Mouse (Mus musculus): ENCODE data around the gene Olfr577. TPM values are rescaled to one million over a fixed set of nuclear protein-coding genes. Genes with fewer than 3 reads are reported as not detected.

Gene Olfr577
- polyA plus RNA-seq (2014; fragmentation: Nextera tagmentation; extraction: Ambion mirVana): not detected in 2 replicates

DNA sequence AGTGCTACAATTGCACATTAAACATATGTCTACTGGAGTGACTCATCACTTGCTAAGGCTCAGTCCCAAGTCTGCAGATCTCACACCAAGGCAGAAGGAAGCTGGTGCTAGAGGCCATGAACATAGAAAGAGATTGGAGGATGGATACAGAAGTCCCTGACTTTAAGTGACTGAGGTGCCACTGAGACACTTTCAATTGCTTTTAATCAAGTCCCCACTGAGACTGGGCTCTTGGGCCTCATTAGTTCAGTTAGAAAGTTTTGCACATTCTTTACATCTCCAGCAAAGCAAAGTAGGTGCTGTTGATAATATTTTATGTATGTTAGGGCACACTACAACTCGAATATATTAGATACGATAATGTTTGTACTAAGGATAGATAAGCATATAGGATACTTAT is at the start of gene Olfr577:
Gene Olfr577 (minus strand): TSS at position 101 of the 400 bp plus-strand sequence.
- H3K36me3 ChIP-seq (ENCODE audit: control insufficient read depth, insufficient read depth, low read length): no peaks in the 10 kb centered on the region
- no peak within 1 kb of the TSS for H3K4me2 ChIP-seq (ENCODE audit: low read length)
- H3K27ac ChIP-seq (ENCODE audit: low read depth): no peak within 1 kb of the TSS
- no peaks in the 10 kb centered on the region for H3K4me1 ChIP-seq (replicated peaks; ENCODE audit: control insufficient read depth, insufficient read depth, low read length)
- no peak within 1 kb of the TSS for H3K4me3 ChIP-seq (ENCODE audit: low read depth, low read length)
- H3K9me3 ChIP-seq (ENCODE audit: control insufficient read depth, low read length): no peaks in the 10 kb centered on the region
- no peak for ATAC-seq (replicated peaks; ENCODE audit: low FRiP score, low TSS enrichment, low read depth)
- H3K9ac ChIP-seq (ENCODE audit: low read length): no peak within 1 kb of the TSS
- no peaks in the 10 kb centered on the region for H3K27me3 ChIP-seq (replicated peaks; ENCODE audit: control insufficient read depth, insufficient read depth, low read length)
- 88% methylated on average over 2 of the region's 2 CpGs for WGBS
- DNase-seq (ENCODE audit: low spot score): no peak

DNA sequence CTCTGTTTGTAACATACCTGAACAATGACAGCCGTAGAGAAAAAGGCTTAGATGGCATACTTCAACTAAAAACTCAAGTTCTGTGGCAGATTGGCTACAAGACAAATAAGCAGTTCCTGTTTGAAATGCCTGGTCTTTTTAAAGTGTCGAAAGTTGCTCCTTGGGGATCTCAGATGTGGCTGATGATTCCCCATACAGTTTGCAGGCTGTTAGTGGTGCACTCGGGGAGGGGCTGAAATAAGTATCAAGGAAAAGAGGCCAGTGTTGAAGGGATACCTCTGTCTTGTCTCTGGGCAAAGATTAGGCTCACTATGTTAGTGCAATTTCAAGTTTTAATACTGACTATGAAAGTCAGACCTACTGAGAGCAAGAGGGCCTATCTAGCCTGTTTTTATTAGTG is 13.5 kb upstream of the Olfr577 start, which contains the start of gene Olfr578:
Gene Olfr578 (minus strand): TSS at position 101 of the 400 bp plus-strand sequence.
- DNase-seq (ENCODE audit: low spot score) (no peak), ATAC-seq (replicated peaks; ENCODE audit: low FRiP score, low TSS enrichment, low read depth) (no peak)
- Histone ChIP-seq H3K27me3 (replicated peaks; ENCODE audit: control insufficient read depth, insufficient read depth, low read length) (no peaks in the 10 kb centered on the region), H3K4me1 (replicated peaks; ENCODE audit: control insufficient read depth, insufficient read depth, low read length) (no peaks in the 10 kb centered on the region), H3K9ac (ENCODE audit: low read length) (no peak within 1 kb of the TSS), H3K4me3 (ENCODE audit: low read depth, low read length) (no peak within 1 kb of the TSS), H3K36me3 (ENCODE audit: control insufficient read depth, insufficient read depth, low read length) (no peaks in the 10 kb centered on the region), H3K27ac (ENCODE audit: low read depth) (no peak within 1 kb of the TSS), H3K9me3 (ENCODE audit: control insufficient read depth, low read length) (no peaks in the 10 kb centered on the region), H3K4me2 (ENCODE audit: low read length) (no peak within 1 kb of the TSS)
- WGBS: 58% methylated on average over 3 of the region's 3 CpGs

DNA sequence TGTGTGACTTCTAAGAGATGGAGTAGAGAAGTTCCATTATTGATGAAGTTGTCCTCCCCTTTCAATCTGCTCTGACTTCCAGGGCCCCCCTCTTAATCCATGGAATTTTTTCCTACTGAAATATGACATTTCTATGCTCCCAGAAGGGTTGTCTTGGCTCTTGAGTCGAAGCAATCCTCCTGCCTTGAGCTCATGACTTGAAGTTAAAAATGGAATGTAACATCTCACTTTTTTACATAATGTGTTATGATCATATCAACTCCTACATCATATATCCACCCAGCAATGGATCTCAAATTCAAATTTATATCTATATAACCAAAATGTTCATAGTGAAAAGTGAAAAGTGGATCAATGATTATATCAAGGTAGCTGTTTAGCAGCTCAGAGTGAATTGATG is 1.3 kb downstream of the Olfr577 start:
- ATAC-seq (replicated peaks; ENCODE audit: low FRiP score, low TSS enrichment, low read depth) (no peak), DNase-seq (ENCODE audit: low spot score) (no peak)
- no peaks in the 10 kb centered on the region for H3K9me3 ChIP-seq (ENCODE audit: control insufficient read depth, low read length)
- no peak overlapping the region for H3K4me2 ChIP-seq (ENCODE audit: low read length)
- H3K27ac ChIP-seq (ENCODE audit: low read depth): no peak overlapping the region
- no peak overlapping the region for H3K9ac ChIP-seq (ENCODE audit: low read length)
- no peaks in the 10 kb centered on the region for H3K4me1 ChIP-seq (replicated peaks; ENCODE audit: control insufficient read depth, insufficient read depth, low read length)
- WGBS: 57% methylated on average over 1 of the region's 1 CpGs
- H3K4me3 ChIP-seq (ENCODE audit: low read depth, low read length): no peak overlapping the region
- H3K36me3 ChIP-seq (ENCODE audit: control insufficient read depth, insufficient read depth, low read length): no peaks in the 10 kb centered on the region
- H3K27me3 ChIP-seq (replicated peaks; ENCODE audit: control insufficient read depth, insufficient read depth, low read length): no peaks in the 10 kb centered on the region

DNA sequence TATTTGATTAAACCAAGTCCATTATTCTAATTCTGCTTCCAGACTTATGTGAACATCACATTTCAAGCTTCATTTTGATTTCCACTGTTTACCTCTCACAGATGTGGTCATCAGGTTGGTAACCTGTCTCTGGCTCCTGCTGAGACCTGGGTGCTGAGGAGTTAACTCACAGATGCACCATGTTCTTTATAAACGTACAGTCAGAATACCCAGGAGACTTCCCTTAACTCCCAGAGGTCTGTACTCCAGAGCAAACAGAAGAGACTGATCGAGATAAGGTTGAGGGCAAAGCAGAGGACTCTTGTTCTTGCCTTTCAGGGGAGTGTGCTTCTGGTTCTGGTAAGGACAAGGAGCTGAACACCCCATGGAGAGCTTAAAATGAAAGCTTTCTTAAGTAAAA is 13.4 kb downstream of the Olfr577 start, which contains the start of gene Olfr576:
Gene Olfr576 (plus strand): TSS at position 301 of the 400 bp plus-strand sequence.
- no peak within 1 kb of the TSS for H3K27ac ChIP-seq (ENCODE audit: low read depth)
- no peak within 1 kb of the TSS for H3K4me3 ChIP-seq (ENCODE audit: low read depth, low read length)
- no peak within 1 kb of the TSS for H3K4me2 ChIP-seq (ENCODE audit: low read length)
- no peaks in the 10 kb centered on the region for H3K36me3 ChIP-seq (ENCODE audit: control insufficient read depth, insufficient read depth, low read length)
- H3K9ac ChIP-seq (ENCODE audit: low read length): no peak within 1 kb of the TSS
- no peaks in the 10 kb centered on the region for H3K9me3 ChIP-seq (ENCODE audit: control insufficient read depth, low read length)
- H3K27me3 ChIP-seq (replicated peaks; ENCODE audit: control insufficient read depth, insufficient read depth, low read length): no peaks in the 10 kb centered on the region
- DNase-seq (ENCODE audit: low spot score) (no peak), ATAC-seq (replicated peaks; ENCODE audit: low FRiP score, low TSS enrichment, low read depth) (no peak)
- no peaks in the 10 kb centered on the region for H3K4me1 ChIP-seq (replicated peaks; ENCODE audit: control insufficient read depth, insufficient read depth, low read length)
- 25% methylated on average over 2 of the region's 2 CpGs for WGBS

DNA sequence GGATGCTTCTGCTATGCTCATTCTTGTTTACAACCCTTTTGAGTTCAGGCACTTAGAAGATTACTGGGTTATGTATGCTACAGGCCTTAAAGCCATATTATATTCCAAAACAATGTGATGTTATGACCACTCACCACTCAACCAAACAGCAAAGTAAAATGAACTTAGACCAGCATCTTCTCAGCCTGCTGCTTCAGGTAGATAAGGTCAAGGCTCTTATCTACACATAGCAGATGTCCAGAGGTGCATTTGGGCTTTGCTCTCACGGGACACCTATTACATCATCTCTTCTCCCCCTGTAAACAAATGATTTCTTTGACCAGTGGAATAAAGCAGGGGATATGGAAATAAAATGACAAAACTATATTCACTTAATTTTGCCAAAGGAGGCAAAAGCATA is 17.1 kb downstream of the Olfr577 start, which contains the start of gene Olfr575:
Gene Olfr575 (minus strand): TSS at position 183 of the 400 bp plus-strand sequence.
- no peak within 1 kb of the TSS for H3K4me3 ChIP-seq (ENCODE audit: low read depth, low read length)
- no peak for ATAC-seq (replicated peaks; ENCODE audit: low FRiP score, low TSS enrichment, low read depth)
- no peak for DNase-seq (ENCODE audit: low spot score)
- no peaks in the 10 kb centered on the region for H3K4me1 ChIP-seq (replicated peaks; ENCODE audit: control insufficient read depth, insufficient read depth, low read length)
- no peak within 1 kb of the TSS for H3K27ac ChIP-seq (ENCODE audit: low read depth)
- no peaks in the 10 kb centered on the region for H3K9me3 ChIP-seq (ENCODE audit: control insufficient read depth, low read length)
- H3K27me3 ChIP-seq (replicated peaks; ENCODE audit: control insufficient read depth, insufficient read depth, low read length): no peaks in the 10 kb centered on the region
- no peaks in the 10 kb centered on the region for H3K36me3 ChIP-seq (ENCODE audit: control insufficient read depth, insufficient read depth, low read length)
- H3K4me2 ChIP-seq (ENCODE audit: low read length): no peak within 1 kb of the TSS
- 47% methylated on average over 1 of the region's 1 CpGs for WGBS
- H3K9ac ChIP-seq (ENCODE audit: low read length): no peak within 1 kb of the TSS

DNA sequence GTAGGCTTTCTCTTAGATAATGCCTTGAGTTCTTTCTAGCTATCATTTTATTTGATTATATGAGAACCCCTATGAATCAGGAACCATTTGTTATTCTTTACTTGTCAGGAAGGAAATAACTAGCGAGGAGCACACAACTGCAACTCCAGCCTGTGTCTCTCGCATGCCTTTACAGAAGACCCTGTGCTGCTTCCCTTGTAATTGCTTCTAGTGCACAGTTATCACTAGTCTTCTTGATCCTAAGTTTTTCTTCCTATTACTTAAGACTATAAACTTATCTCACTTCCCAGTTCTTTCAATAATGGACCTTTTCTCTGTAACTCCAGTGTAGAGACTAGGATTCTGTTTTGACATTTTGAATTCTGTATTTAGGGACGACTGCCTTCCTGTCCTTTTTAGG is 17.6 kb downstream of the Olfr577 start:
- ATAC-seq (replicated peaks; ENCODE audit: low FRiP score, low TSS enrichment, low read depth) (no peak), DNase-seq (ENCODE audit: low spot score) (no peak)
- 57% methylated on average over 3 of the region's 3 CpGs for WGBS
- Histone ChIP-seq H3K9ac (ENCODE audit: low read length) (no peak overlapping the region), H3K27ac (ENCODE audit: low read depth) (no peak overlapping the region), H3K4me2 (ENCODE audit: low read length) (no peak overlapping the region), H3K27me3 (replicated peaks; ENCODE audit: control insufficient read depth, insufficient read depth, low read length) (no peaks in the 10 kb centered on the region), H3K9me3 (ENCODE audit: control insufficient read depth, low read length) (no peaks in the 10 kb centered on the region), H3K36me3 (ENCODE audit: control insufficient read depth, insufficient read depth, low read length) (no peaks in the 10 kb centered on the region), H3K4me1 (replicated peaks; ENCODE audit: control insufficient read depth, insufficient read depth, low read length) (no peaks in the 10 kb centered on the region), H3K4me3 (ENCODE audit: low read depth, low read length) (no peak overlapping the region)

DNA sequence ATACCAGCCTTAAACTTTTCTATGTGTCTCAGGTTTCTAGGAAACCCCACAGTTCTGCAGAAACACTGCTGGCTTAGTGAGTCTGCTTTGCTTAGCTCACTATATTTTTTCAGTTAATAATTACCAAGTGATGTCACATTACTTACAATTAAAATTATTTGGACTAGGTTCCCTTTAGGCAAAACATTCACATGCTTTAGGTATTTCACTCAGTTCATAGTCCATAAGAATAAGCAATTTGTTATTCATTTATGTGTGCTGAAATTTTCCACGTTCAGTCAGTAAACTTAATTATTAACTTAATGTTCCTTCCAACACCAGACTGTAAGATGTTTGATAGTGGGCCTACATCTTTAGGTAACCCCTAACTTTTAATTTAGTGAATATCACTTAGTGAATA is 25.0 kb downstream of the Olfr577 start:
- DNase-seq (ENCODE audit: low spot score) (no peak), ATAC-seq (replicated peaks; ENCODE audit: low FRiP score, low TSS enrichment, low read depth) (no peak)
- no peak overlapping the region for H3K27ac ChIP-seq (ENCODE audit: low read depth)
- H3K27me3 ChIP-seq (replicated peaks; ENCODE audit: control insufficient read depth, insufficient read depth, low read length): no peaks in the 10 kb centered on the region
- 63% methylated on average over 1 of the region's 1 CpGs for WGBS
- H3K9me3 ChIP-seq (ENCODE audit: control insufficient read depth, low read length): no peaks in the 10 kb centered on the region
- H3K9ac ChIP-seq (ENCODE audit: low read length): no peak overlapping the region
- no peak overlapping the region for H3K4me2 ChIP-seq (ENCODE audit: low read length)
- H3K4me3 ChIP-seq (ENCODE audit: low read depth, low read length): no peak overlapping the region
- no peaks in the 10 kb centered on the region for H3K36me3 ChIP-seq (ENCODE audit: control insufficient read depth, insufficient read depth, low read length)
- no peaks in the 10 kb centered on the region for H3K4me1 ChIP-seq (replicated peaks; ENCODE audit: control insufficient read depth, insufficient read depth, low read length)

DNA sequence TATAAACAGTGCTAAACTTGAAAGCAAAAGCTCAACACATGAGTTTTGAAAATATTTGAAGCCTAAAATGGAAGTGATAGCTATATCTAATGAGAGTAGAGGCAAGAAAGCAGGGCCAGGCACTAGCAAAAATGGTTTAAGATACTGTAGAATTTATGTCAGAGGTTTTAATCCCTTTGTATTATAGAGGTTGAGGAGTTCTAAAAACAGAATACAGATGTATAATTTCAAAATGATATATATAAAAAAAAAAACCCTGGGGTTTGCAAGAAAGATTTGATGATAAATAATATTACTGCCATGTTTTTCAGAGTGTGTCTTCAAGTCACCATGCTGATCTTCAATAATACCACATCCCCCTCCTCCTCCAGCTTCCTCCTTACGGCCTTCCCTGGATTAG is 27.6 kb downstream of the Olfr577 start, which contains the start of gene Olfr574:
Gene Olfr574 (plus strand): TSS at position 301 of the 400 bp plus-strand sequence.
- no peak for DNase-seq (ENCODE audit: low spot score)
- Histone ChIP-seq H3K27ac (ENCODE audit: low read depth) (no peak within 1 kb of the TSS), H3K9me3 (ENCODE audit: control insufficient read depth, low read length) (no peaks in the 10 kb centered on the region), H3K27me3 (replicated peaks; ENCODE audit: control insufficient read depth, insufficient read depth, low read length) (no peaks in the 10 kb centered on the region), H3K36me3 (ENCODE audit: control insufficient read depth, insufficient read depth, low read length) (no peaks in the 10 kb centered on the region), H3K4me2 (ENCODE audit: low read length) (no peak within 1 kb of the TSS), H3K9ac (ENCODE audit: low read length) (no peak within 1 kb of the TSS), H3K4me1 (replicated peaks; ENCODE audit: control insufficient read depth, insufficient read depth, low read length) (no peaks in the 10 kb centered on the region), H3K4me3 (ENCODE audit: low read depth, low read length) (no peak within 1 kb of the TSS)
- 92% methylated on average over 1 of the region's 1 CpGs for WGBS
- ATAC-seq (replicated peaks; ENCODE audit: low FRiP score, low TSS enrichment, low read depth): no peak

DNA sequence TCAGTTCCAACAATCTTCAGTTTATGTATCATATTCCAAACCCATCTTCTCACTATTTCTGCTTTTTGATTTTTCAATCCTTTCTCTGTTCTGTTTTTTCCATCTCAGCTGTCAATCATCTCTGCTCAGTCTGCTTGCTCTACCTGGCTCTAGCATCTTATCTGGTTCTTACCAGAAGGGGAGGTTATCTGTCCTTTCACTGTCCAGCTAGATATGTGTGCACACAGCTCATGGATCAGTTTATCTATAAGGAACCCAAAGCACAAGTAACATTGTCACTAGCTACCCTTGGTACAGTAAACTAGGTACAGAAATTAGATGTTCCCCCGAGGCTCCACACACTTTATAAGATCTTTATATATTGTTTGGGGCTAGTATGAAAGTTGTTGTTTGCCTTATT is 32.3 kb downstream of the Olfr577 start:
- ATAC-seq (replicated peaks; ENCODE audit: low FRiP score, low TSS enrichment, low read depth) (no peak), DNase-seq (ENCODE audit: low spot score) (no peak)
- H3K4me1 ChIP-seq (replicated peaks; ENCODE audit: control insufficient read depth, insufficient read depth, low read length): no peaks in the 10 kb centered on the region
- no peak overlapping the region for H3K27ac ChIP-seq (ENCODE audit: low read depth)
- 90% methylated on average over 1 of the region's 1 CpGs for WGBS
- H3K4me2 ChIP-seq (ENCODE audit: low read length): no peak overlapping the region
- H3K27me3 ChIP-seq (replicated peaks; ENCODE audit: control insufficient read depth, insufficient read depth, low read length): no peaks in the 10 kb centered on the region
- H3K9ac ChIP-seq (ENCODE audit: low read length): no peak overlapping the region
- H3K36me3 ChIP-seq (ENCODE audit: control insufficient read depth, insufficient read depth, low read length): no peaks in the 10 kb centered on the region
- H3K9me3 ChIP-seq (ENCODE audit: control insufficient read depth, low read length): no peaks in the 10 kb centered on the region
- no peak overlapping the region for H3K4me3 ChIP-seq (ENCODE audit: low read depth, low read length)
